Mouse (Mus musculus) brain, embryonic 14.5 days (tissue): ENCODE measurements at regions not wholly inside any gene's neighbourhood (a gene's known extent, or its start where the extent isn't known, plus 50 kb on each side); places are given as distances from the start of the nearest gene placed in this dataset.

Experiments
- CTCF ChIP-seq: fragments of 200-500 bp; IDR thresholded peaks from 2 replicates; pipeline ENCODE4 v1.5.1; 2012; ENCODE audit warnings: inconsistent platforms, mild to moderate bottlenecking, moderate library complexity, borderline replicate concordance; ENCODE audit not compliant: insufficient read depth, insufficient read length; ENCODE audit errors: extremely low read depth
- POLR2A ChIP-seq: fragments of 200-500 bp; IDR thresholded peaks from 2 replicates; pipeline ENCODE4 v1.6.1; 2012; ENCODE audit warnings: mild to moderate bottlenecking, inconsistent platforms, borderline replicate concordance; ENCODE audit not compliant: poor library complexity, insufficient read depth, insufficient read length, severe bottlenecking; ENCODE audit errors: extremely low read depth

DNA sequence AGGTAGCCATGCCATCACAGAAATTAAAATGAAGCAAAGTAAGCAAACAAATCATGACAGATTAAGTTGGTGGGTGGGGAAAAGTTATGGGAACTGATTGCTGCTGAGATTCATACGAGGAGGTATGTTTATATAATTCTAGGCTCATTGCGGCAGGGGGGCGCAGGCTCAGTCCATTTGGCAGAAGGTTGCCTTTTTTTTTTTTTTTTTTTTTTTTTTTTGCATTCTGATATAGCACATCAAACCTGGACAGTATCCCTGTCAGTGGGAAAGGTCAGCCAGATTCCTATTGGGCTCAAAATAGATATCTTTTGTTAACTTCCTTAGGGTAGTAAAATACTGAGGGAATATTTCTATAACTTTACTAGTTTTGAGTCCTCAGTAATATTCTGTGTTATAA, 575.0 kb upstream of the Kcnd2 start:
- no peak for TF ChIP-seq POLR2A
- TF ChIP-seq CTCF, result no peak
